Mouse (Mus musculus) CD4-positive, CD25-positive, alpha-beta regulatory T cell, adult 2 months (primary cell): ENCODE results near the gene Atox1.

Experiments used
- DNase-seq: peaks from one replicate; pipeline ENCODE4 v3.0.0-alpha.2; 2012; ENCODE audit warnings: low read depth, low spot score

Gene Atox1

DNA sequence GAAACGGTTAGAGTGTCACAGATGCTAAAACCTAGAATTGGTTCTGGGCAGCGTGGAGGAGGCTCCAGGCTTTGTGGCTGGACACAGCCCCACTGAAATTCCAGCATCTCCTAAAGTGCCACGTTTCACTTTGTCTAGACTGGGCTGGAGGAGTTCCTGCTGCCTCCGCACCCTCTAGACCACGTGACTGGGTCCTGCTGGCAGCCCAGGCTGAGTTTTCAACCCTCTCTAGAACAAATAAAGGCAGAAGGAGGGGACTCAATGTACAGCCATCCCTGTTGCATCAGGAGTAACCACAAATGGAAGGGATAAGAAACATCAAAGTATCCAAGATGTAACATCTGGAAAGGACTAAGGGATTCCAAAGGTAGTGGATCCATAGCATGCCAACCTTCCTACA, 46.7 kb downstream of the Atox1 start:
- DNase-seq, result no peak

DNA sequence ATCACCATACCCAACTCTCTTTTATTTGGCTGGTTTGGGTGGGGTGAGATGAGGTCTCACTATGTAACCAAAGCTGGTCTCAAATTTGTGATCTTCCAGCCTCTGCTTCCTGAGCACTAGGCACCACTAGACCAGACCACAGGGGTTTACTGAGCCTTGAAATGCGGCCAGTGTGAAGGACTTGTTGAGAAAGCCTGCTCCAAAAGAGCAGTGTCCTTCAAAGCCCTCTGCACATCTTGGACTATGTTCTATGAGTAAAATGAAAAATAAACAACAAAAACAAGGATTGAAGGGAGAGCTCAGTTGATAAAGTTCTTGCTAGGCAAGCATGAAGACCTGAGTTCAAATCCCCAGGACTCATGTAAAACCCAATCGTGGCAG, 47.6 kb downstream of the Atox1 start:
- DNase-seq, result no peak

DNA sequence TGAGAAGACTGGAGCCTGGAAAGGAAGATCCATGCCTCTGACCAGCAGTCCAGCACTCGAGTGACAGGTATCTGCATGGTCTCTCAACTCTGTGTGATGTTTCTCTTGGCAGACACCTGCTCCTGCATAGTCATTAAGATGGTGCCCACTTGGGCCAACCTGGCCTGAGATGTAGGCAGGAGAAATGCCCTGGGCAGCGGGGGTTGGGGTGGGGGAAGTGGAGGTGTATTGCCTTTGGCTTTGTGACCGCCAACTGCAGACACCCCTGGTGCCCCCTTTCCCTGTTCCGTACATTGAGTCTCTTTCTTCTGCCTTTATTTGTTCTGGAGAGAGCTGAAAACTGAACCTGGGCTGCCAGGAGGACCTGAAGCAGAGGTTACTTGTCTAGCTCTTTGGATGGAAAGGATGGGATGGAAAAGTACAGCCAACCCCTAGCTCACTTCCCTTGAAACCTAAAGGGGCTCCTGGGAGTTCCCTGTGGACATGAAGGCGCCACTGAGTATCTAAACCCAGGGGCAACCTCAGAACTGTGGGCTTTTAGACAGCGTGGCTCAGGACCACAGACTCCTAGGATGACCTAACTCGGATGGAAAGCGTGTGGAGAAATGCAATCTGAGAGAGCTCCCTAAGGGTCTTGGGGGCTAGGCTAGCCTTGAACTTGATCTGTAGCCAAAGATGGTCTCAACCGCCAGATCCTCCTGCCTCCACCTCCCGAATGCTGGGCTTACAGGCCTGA, 48.2 kb downstream of the Atox1 start:
- DNase-seq, result no peak

DNA sequence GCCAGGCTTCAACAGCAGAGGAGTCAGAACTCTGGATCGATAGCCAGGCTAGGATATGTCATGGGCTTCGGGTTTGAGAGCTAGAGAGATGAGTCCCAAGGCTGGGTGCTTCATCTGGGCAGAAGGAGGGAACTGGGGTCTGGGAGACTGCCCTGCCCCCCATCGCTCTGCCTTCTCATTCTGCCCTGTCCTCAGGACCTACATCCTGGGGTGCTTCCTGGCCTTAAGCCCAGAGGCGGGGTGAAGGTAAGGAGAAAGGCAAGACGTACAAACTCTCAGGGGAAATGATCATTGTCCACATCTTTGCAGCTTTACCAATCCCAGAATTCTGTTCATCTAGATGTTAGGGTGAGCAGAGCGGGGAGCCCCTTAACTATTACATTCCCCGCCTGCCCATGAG, 49.0 kb downstream of the Atox1 start:
- no peak for DNase-seq

DNA sequence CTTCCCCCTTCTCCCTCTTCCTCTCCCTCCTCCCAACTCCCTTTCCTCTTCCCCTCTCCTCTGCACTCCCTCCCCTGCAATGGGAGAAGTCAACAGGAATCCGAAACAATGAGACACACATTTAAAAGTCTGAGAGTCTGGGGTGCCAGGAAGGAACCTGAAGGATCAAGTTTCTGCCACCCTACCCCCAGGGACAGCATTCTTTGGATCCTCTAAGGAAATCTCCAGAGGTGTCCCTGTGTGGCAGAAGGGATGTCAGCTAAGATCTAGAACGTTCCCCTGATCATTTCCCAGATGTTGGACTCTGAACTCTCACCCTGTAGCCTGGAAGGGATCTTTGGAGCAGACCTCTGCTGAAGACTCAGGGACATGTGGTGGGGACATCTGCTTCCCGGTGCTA, 50.5 kb downstream of the Atox1 start:
- DNase-seq, result no peak

DNA sequence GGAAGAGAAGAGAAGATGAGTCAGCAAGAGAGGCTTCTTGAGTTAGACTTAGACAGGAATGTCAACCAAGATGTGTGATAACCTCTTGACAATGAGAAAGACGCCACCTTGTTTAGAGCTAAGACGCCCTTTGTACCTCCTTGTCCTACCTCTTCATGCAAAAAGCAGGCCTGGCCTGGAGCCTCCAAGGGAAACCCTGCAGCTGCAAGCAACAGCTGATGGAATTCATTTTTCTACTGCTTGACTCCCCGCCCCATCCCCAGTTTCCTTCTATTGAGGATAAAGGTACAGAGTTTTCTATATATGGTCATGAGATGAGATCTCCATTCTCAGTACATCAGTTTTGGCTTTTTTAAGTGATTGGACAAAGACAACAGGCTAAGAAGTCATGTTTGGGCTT, 51.0 kb downstream of the Atox1 start:
- no peak for DNase-seq

DNA sequence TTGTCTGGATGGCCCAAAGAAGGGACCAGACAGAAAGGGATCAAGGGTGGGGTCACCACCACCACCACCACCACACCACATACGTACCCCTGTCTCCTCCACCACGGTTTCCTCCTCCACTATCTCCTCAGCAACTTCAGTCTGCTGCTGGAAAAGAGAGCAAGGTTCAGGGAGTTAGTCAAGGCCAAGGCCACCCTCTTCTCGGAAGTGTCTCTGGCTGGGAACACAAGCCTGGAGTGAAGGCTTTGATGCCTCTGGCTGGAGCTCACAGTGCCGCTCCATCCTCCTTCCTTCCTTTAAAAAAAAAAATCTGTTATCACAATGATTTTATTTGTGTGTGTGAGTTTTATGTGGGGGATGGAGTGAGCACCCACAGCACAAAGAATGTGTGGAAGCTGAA, 53.9 kb downstream of the Atox1 start:
- no peak for DNase-seq

DNA sequence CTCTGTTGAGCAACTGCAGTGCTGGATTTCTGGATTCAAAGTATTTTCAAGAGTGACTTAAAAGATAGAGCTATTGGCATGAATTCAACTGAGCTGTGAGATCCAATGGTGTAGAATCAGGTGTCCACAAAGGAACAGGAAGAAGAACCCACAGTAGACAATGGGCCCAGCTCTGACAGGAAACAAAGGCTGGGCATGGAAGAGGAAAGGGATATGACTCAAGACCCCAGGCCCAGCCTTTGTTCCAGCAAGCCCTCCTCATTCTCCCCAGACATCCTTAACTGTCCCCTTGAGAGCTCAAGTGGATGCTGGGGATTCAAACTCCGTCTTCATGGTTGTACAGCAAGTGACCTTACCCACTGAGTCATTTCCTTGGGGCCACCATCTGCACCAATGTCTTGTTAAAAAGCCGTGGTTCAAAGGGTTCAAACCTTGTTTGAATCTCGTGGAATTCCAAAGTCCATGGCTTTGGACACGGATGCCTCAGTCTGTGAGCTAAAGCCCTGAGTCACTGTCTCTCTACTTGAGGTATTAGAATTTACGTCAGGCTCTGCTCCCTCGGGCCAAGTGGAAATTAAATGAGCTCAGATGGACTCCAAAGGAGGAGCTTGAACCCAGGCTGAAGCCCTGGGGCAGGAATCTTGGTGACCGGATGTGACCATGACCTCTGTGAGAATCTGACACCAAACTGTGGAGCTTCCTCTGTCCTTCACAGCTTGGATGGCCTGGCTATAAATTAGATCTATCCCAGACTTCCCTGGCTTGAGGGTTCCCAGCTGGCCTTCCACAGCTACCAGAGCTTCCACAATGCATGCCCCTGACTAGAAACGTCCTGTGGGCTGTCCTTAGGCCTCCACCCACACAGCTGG, 55.2 kb downstream of the Atox1 start:
- DNase-seq, result no peak

DNA sequence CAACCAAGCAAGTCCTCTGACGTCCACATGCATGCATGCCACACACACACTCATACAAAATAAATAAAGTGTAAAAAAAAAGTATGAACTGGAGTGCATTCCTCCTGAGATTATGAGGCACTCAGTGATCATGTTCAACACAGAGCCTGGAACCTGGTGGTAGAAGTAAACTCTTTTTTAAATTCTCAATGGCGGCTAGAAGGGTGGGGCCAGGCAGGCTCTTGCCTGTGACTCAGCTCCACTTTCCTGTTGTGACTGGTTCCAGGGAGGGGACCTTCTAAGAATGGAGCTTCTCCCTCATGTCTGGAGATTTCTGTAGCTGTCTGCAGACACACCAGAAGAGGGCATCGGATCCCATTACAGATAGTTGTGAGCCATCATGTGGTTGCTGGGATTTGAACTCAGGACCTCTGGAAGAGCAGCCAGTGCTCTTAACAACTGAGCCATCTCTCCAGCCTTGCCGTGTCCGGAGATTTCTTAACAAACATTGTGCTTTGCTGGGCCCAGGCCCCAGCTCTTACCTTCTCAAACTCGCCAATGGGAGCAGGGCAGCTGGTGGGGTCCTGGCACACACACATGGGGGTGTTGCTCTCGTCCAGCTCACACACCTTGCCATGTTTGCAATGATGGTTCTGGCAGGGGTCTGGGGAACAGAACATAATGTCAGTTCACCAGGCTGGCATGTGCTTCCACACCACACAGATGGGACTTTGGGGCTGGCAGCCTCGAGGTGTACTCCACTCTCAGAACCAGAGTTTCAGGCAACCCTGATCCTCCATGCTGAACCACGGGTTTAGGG, 56.2 kb downstream of the Atox1 start:
- no peak for DNase-seq

DNA sequence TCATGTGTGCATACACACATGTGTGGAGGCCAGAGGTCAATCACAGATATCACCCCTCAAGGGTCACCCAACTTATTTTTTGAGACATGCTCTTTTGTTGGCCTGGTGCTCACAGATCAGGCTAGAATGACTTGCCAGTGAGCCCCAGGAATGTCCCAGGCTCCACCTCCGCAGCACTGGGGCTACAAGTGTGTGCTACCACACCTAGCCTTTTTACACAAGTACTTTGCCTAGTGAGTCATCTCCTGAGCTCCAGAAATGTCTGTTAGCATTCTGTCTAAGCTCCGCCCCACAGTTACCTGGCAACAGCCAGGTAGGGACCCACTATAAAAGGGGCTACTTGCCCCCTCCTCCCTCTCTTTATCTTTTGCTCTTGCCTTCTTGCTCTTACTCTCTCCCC, 60.2 kb downstream of the Atox1 start:
- DNase-seq, result no peak

DNA sequence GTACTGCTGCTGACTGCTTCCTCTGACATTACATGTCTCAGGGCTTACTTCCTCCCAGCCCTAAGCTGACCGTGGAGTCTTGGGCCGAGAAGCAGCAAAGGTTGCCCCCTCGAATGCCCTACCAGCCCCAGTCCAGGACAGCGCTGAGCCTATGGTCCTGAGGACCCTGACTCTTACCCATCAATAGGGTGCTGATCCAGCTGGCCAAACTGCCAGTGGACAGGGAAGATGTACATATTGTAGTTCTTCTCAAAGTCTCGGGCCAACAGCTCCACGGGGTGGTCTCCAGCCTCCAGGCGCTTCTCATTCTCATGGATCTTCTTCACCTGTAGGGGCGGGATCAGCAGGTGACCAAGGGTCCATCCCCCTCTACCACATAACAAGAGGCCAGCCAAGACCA, 62.7 kb downstream of the Atox1 start:
- no peak for DNase-seq

DNA sequence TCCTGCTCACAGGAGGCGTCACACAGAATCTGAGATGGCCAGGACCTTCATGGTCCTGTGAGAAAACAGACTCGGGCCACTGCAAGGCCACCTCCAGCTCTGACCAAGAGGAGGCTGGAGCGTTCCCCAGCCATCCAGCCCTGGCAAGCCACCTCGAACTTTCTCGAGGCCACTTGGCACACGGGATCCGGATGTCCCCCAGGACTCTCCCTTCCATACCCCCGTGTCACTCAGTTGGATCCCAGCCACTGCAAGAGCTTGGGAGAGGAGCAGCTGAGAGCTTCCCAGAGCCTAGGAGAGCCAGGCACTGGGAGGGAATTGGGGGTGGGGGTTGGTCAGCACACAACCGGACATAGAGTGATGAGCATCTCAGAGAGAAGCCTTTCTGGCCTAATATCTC, 63.6 kb downstream of the Atox1 start:
- DNase-seq, result no peak

DNA sequence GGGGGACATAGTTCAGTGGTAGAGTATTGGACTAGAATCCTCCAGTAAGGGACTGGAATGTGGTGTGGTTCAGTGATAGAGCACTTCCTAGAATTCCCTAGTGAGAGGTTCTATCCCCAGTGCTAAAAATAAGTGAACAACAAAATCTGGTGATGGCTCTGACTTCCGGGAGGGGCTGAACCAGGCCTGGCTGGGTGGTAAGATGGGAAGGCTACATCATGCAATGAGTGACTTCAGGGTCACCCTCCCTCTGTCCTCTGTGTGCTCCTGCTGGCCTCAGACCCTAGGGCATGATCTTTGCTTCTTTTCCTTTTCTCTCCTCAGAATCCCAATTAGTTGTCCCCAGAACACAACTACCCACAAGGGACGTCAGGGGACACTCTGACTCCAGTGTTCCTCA, 64.0 kb downstream of the Atox1 start:
- DNase-seq, result no peak
